Mouse (Mus musculus) lung, embryonic 14.5 days (tissue): ENCODE measurements at regions not wholly inside any gene's neighbourhood (a gene's known extent, or its start where the extent isn't known, plus 50 kb on each side); places are given as distances from the start of the nearest gene placed in this dataset.
"Not testable (repeated sequence)": the region's sequence is repeated elsewhere in the genome, so short reads cannot be mapped to it uniquely, and the experiment has no call there.

Experiments
- ATAC-seq: fragments of 200-750 bp; cut with Nextera tagmentation; 2 replicates; pipeline ENCODE4 v1.8.0; 2017; ENCODE audit warnings: mild to moderate bottlenecking, moderate TSS enrichment, moderate library complexity; ENCODE audit not compliant: insufficient read depth
- DNase-seq: peaks from one replicate; pipeline ENCODE4 v3.0.0-alpha.2; 2015
- H3K27ac ChIP-seq: fragments of 300-500 bp; sonication (generic); 2 replicates; pipeline ENCODE4 v1.5.1; 2014; ENCODE audit warnings: low read depth, mild to moderate bottlenecking, moderate library complexity
- H3K27me3 ChIP-seq: fragments of 300-500 bp; sonication (generic); 2 replicates; pipeline ENCODE4 v1.6.1; 2014; ENCODE audit warnings: low read length, control low read depth; ENCODE audit not compliant: insufficient read depth
- H3K36me3 ChIP-seq: fragments of 300-500 bp; sonication (generic); 2 replicates; pipeline ENCODE4 v1.6.1; 2014; ENCODE audit warnings: control low read depth; ENCODE audit not compliant: insufficient read depth
- H3K4me1 ChIP-seq: fragments of 300-500 bp; sonication (generic); 2 replicates; pipeline ENCODE4 v1.6.1; 2014; ENCODE audit warnings: antibody characterized with exemption, control low read depth; ENCODE audit not compliant: insufficient read depth
- H3K4me2 ChIP-seq: fragments of 300-500 bp; sonication (generic); 2 replicates; pipeline ENCODE4 v1.6.1; 2014; ENCODE audit warnings: mild to moderate bottlenecking
- H3K4me3 ChIP-seq: fragments of 300-500 bp; sonication (generic); 2 replicates; pipeline ENCODE4 v1.5.1; 2014; ENCODE audit warnings: low read depth, low read length
- H3K9ac ChIP-seq: fragments of 300-500 bp; sonication (generic); 2 replicates; pipeline ENCODE4 v1.6.1; 2014
- H3K9me3 ChIP-seq: fragments of 300-500 bp; sonication (generic); 2 replicates; pipeline ENCODE4 v1.6.1; 2016; ENCODE audit warnings: low read depth, low read length, control low read depth
- CTCF ChIP-seq: IDR thresholded peaks from 2 replicates; pipeline ENCODE4 v1.5.1; 2016; ENCODE audit warnings: antibody characterized with exemption, low read depth
- WGBS: fragments of 180-500 bp; shearing (Covaris S2); extraction: QIAGEN DNeasy Blood & Tissue Kit; methylation state at CpG from one replicate; pipeline ENCODE4 v1.1.7; 2014; 5-methylcytosine and 5-hydroxymethylcytosine counted together

DNA sequence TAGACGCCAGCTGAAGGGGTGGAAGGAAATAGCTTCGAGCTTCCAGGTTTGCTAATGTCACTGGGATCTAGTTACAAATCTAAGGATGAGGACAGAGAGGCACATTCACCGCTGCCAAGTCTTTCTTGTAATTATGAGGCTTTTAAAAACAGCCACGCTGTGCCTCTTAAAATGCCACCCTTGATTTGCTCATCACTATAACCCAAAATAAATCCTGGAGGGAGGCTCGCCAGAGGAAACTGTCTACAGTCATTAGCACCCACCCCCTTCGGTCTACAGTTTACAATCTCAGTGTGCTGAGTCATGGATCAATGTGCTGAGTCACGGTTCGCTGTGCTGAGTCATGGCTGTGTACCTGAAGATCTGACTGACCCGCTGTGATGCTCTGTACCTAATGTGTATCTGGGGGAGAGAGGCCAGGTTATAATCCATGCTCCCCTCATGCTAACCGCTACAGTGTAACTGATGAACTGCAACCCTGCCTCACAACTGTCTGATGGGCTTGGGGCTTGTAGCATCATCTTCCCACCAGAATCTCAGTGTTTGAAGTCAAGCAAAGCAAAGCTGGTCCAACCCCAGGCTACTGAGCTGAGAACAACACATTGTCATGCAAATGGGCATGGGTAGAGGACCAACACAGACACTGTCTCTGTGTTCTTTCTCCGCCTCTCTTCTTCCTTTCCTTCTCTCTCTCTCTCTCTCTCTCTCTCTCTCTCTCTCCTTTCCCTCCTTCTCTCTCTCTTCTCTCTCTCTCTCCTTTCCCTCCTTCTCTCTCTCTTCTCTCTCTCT, 122.0 kb upstream of the Trpc7 start:
- 59% methylated on average over 11 of the region's 11 CpGs for WGBS
- Histone ChIP-seq H3K9ac (no peak overlapping the region), H3K36me3 (no peaks in the 10 kb centered on the region), H3K4me3 (no peak overlapping the region), H3K4me2 (no peak overlapping the region), H3K27ac (no peak overlapping the region), H3K27me3 (no peaks in the 10 kb centered on the region), H3K4me1 (no peaks in the 10 kb centered on the region), H3K9me3 (no peaks in the 10 kb centered on the region)
- no peak for ATAC-seq
- no peak for DNase-seq
- TF ChIP-seq CTCF = no peak

DNA sequence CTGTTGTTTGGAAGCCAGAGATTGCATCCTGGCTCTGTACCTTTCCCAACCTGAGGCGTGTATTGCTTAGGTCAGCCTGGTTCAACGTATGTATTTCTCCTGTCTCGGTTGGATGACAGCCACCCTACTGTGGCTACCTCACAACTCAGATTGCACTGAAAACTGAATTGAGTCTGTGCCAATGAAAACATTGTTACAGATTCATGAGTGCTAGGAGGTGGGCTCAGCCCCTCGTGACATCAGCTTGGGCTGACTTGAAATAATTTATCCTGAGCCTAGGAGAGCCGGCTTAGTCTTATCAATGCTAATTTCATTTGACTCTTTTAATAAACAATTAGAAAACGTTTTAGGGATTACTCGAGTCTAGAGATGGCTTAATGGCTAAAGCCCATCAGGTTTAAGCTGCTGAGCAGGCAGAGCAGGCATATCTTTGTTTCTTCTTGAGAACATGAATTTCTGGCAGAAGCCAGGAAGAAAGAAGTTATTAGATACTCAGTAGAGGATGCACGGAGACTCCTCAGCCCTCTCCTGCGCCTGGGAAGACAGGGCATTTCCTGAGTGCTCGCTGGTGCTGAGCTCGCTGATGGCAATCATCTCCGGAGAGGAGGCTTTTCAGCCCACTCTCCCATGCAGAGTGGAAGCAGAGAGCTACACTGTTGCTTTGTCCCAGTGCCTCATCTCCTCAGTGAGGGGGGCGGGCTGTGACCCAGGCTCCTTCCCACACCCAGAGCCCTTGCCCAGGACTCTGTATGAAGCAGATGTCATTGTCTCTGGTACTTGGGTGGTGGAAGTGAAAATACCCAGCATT, 120.9 kb upstream of the Trpc7 start:
- Histone ChIP-seq H3K4me2 (no peak overlapping the region), H3K27ac (no peak overlapping the region), H3K9me3 (no peaks in the 10 kb centered on the region), H3K27me3 (no peaks in the 10 kb centered on the region), H3K9ac (no peak overlapping the region), H3K4me1 (no peaks in the 10 kb centered on the region), H3K36me3 (no peaks in the 10 kb centered on the region), H3K4me3 (no peak overlapping the region)
- no peak for DNase-seq
- no peak for TF ChIP-seq CTCF
- 35% methylated on average over 13 of the region's 13 CpGs for WGBS
- ATAC-seq = no peak

GRCm38 (mm10) chr13:57007236-57007635, 111.4 kb upstream of the Trpc7 start:
- ATAC-seq, H3K4me1 ChIP-seq, H3K27me3 ChIP-seq, H3K36me3 ChIP-seq, H3K27ac ChIP-seq, DNase-seq, H3K9me3 ChIP-seq, H3K4me2 ChIP-seq, H3K4me3 ChIP-seq, H3K9ac ChIP-seq: not testable (repeated sequence)
- WGBS = 92% methylated on average over 8 of the region's 8 CpGs

DNA sequence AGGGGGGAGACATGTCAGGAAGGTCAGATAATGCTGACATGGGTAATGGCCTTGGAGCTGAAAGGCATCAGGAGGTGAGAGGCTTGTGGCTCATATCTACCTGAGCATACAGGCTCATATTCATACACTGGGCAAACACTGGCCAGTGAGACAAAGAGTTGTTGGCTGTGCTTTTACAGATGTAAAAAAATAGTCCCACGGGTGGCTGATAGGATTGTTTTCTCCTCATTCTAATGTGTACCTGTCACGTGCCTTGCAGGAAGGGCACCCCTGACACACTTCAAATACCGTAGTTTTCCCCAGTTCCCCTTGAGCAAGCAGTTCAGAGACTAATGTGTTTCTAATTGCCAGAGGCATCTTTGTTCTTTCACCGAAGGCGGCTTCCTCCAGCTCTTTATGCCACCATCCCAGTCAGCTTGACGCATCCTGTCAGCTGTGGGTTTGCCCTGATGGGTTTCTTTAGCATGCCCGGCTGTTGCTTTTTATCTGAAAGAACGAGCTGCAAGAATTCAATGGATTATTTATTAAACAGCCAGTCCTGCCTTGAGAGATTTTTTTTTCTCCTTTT, 107.9 kb upstream of the Trpc7 start:
- TF ChIP-seq CTCF = no peak
- DNase-seq = no peak
- ATAC-seq = no peak

GRCm38 (mm10) chr13:56992022-56992421, 96.2 kb upstream of the Trpc7 start:
- no peak overlapping the region for H3K4me3 ChIP-seq
- ATAC-seq (no peak), DNase-seq (peak; percentile 17)
- peak; percentile 51 for TF ChIP-seq CTCF
- no peak overlapping the region for H3K4me2 ChIP-seq
- no peak overlapping the region for H3K9ac ChIP-seq
- H3K4me1 ChIP-seq = no peaks in the 10 kb centered on the region
- peaks cover 4% of the 10 kb centered on the region; the same call in 1 of the 2 replicates for H3K9me3 ChIP-seq
- H3K27ac ChIP-seq = no peak overlapping the region
- H3K27me3 ChIP-seq = no peaks in the 10 kb centered on the region
- H3K36me3 ChIP-seq = no peaks in the 10 kb centered on the region

More for the DNA sequence above, 107.9 kb upstream of the Trpc7 start:
- no peaks in the 10 kb centered on the region for H3K4me1 ChIP-seq
- no peak overlapping the region for H3K9ac ChIP-seq
- H3K27me3 ChIP-seq = no peaks in the 10 kb centered on the region
- no peak overlapping the region for H3K27ac ChIP-seq
- 21% methylated on average over 8 of the region's 8 CpGs for WGBS
- no peaks in the 10 kb centered on the region for H3K9me3 ChIP-seq
- H3K4me2 ChIP-seq = no peak overlapping the region
- no peaks in the 10 kb centered on the region for H3K36me3 ChIP-seq
- no peak overlapping the region for H3K4me3 ChIP-seq

- WGBS = 75% methylated on average over 3 of the region's 3 CpGs
- H3K9me3 ChIP-seq = no peaks in the 10 kb centered on the region
- H3K9ac ChIP-seq = no peak overlapping the region
- no peak overlapping the region for H3K4me3 ChIP-seq
- no peak for DNase-seq
- H3K36me3 ChIP-seq = no peaks in the 10 kb centered on the region
- no peak for TF ChIP-seq CTCF
- H3K27ac ChIP-seq = no peak overlapping the region
- H3K27me3 ChIP-seq = no peaks in the 10 kb centered on the region
- ATAC-seq = no peak
- no peaks in the 10 kb centered on the region for H3K4me1 ChIP-seq
- no peak overlapping the region for H3K4me2 ChIP-seq
Measured at GRCm38 (mm10) chr13:56974063-56974462, 78.3 kb upstream of the Trpc7 start.

GRCm38 (mm10) chr13:56955358-56955757, 59.6 kb upstream of the Trpc7 start:
- Histone ChIP-seq H3K9ac (no peak overlapping the region), H3K9me3 (no peaks in the 10 kb centered on the region; the same call in 1 of the 2 replicates), H3K36me3 (no peaks in the 10 kb centered on the region), H3K4me2 (no peak overlapping the region), H3K27me3 (no peaks in the 10 kb centered on the region), H3K4me1 (no peaks in the 10 kb centered on the region), H3K27ac (no peak overlapping the region), H3K4me3 (no peak overlapping the region)
- peak; percentile 25; the same call in 1 of the 2 replicates for TF ChIP-seq CTCF
- DNase-seq (no peak), ATAC-seq (no peak)
- 38% methylated on average over 5 of the region's 5 CpGs for WGBS
